Mouse (Mus musculus): ENCODE data around the gene Cd163.

DNA sequence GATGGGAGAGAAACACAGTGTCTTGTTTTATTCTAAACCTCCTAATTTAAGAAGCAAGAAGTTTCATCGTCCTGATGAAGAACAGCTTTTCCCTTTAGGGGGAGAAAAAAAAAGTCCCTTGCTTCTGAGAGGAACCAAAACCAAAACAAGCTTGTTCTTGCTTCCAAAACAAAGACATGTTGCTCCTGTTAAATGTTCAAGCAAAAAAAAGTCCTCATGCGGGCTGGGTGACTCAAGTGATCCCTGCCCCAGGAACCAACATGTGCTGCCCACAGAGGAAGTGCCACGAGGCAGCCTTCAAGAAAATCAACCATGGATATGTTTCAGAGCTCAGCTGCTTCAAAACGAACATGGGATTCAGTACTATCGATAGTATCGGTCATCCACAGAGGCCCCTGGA, 54.5 kb downstream of the Cd163 start:
- TF ChIP-seq CTCF (IDR thresholded peaks at IDR 0.05; ENCODE audit: low read depth) (no peak), EP300 (IDR thresholded peaks at IDR 0.05; ENCODE audit: low read depth) (no peak)

Measured in liver, postnatal 0 days (tissue).